Mouse (Mus musculus) left cerebral cortex, adult 6 months (tissue): ENCODE data around the gene Tcp10a. TPM values are rescaled to one million over a fixed set of nuclear protein-coding genes. Genes with fewer than 3 reads are reported as not detected.

Source experiments
- long read RNA-seq, 2 experiments: library from polyadenylated mRNA; unstranded; transcript quantifications; one replicate each; pipeline ENCODE4 v2.0.0; 2019 to 2020
- polyA plus RNA-seq: library from polyadenylated mRNA; unstranded; fragments of <200 nt; fragmentation: Nextera tagmentation; gene quantifications from 2 replicates; pipeline ENCODE4 v1.2.3, GENCODE M21; 2021

Tcp10a gene
- 0.09 TPM in 1 of 2 replicates, not detected in the other for polyA plus RNA-seq
- long read RNA-seq, experiment 1 = 0 reads
- long read RNA-seq, experiment 2 = 0 reads

GRCm38 (mm10) chr17:7324346-7324745 is at the start of gene Tcp10a:
Gene Tcp10a, plus strand, starts transcription at chr17:7324646.

GRCm38 (mm10) chr17:7352596-7352995 is 28.1 kb downstream of the Tcp10a start, which contains the start of gene Ttll2:
Gene Ttll2, minus strand, starts transcription at chr17:7352696.

GRCm38 (mm10) chr17:7371879-7372278 is 47.4 kb downstream of the Tcp10a start, which contains the start of gene Gm49630:
Gene Gm49630, minus strand, starts transcription at chr17:7371979.

GRCm38 (mm10) chr17:7385364-7385763 is 60.9 kb downstream of the Tcp10a start, which contains the start of gene Unc93a2:
Gene Unc93a2, minus strand, starts transcription at chr17:7385464.

Other genes with a start within 250 kb of the Tcp10a start
- 10.5 and 18.1 TPM in 2 replicates for gene Rps6ka2, start 154.5 kb upstream of the Tcp10a start, polyA plus RNA-seq
- gene Ttll2, start 28.1 kb downstream of the Tcp10a start, polyA plus RNA-seq = not detected in 2 replicates
- gene Gm49630, start 47.3 kb downstream of the Tcp10a start, polyA plus RNA-seq = not detected in 2 replicates
- not detected in 2 replicates for gene Unc93a2, start 60.8 kb downstream of the Tcp10a start, polyA plus RNA-seq